Comparison of ENCODE assay signal across 9 mouse cellular contexts in genomic region chr5:111006272-111007135, GRCm38 (mm10).
DNase-seq lines count a peak whose midpoint lies in the region; ATAC-seq and TF ChIP-seq lines count a peak whose summit lies in the region.
"Had no signal": no experiment of that assay in that cellular context is flagged by ENCODE, and none has a peak within 500 bp of the region (broad histone marks: within the 10 kb centered on the region; RNA-seq: fewer than 3 reads in every experiment).

No protein-coding gene starts in this region.

- H3K4me2 ChIP-seq in neural tube, embryonic 13.5 days, result no peak overlapping the region
- H3K4me2 ChIP-seq in hindbrain, embryonic 16.5 days (ENCODE audit: low read length), result 0 out of 2 replicates have a peak overlapping the region, but pooled peaks have one; percentile 5

- no peak overlapping the region for H3K4me3 ChIP-seq in neural tube, embryonic 13.5 days
- no peak overlapping the region for H3K4me3 ChIP-seq in embryonic fibroblast, embryonic 13.5 days (ENCODE audit: insufficient read depth, low read length)
- no peak overlapping the region for H3K4me3 ChIP-seq in hindbrain, embryonic 16.5 days (ENCODE audit: low read length)

- 46% methylated on average over 14 of the region's 14 CpGs for WGBS in neural tube, embryonic 13.5 days
- 47% methylated on average over 14 of the region's 14 CpGs for WGBS in hindbrain, embryonic 16.5 days

- H3K27ac ChIP-seq in neural tube, embryonic 13.5 days (replicated peaks), result peak overlapping the region; percentile 66
- peak overlapping the region; percentile 89 for H3K27ac ChIP-seq in embryonic fibroblast, embryonic 13.5 days (ENCODE audit: insufficient read depth, low read length)
- peak overlapping the region; percentile 55; the same call in 1 of the 2 replicates for H3K27ac ChIP-seq in hindbrain, embryonic 16.5 days (ENCODE audit: low read depth, low read length)

- peak; percentile 69; the same call in 1 of the 2 replicates for ATAC-seq in neural tube, embryonic 13.5 days (ENCODE audit: low read depth)
- peak; percentile 70 for ATAC-seq in hindbrain, embryonic 16.5 days
- no peak for ATAC-seq in megakaryocyte-erythroid progenitor cell, adult 5-6 weeks (replicated peaks; ENCODE audit: low FRiP score, low TSS enrichment, poor library complexity, severe bottlenecking)
- no peak for ATAC-seq in megakaryocyte, adult 5-6 weeks (ENCODE audit: poor library complexity, severe bottlenecking)

- no peaks in the 10 kb centered on the region for H3K27me3 ChIP-seq in neural tube, embryonic 13.5 days
- no peaks in the 10 kb centered on the region for H3K27me3 ChIP-seq in hindbrain, embryonic 16.5 days (replicated peaks; ENCODE audit: control insufficient read depth, insufficient read depth, low read length)

- H3K36me3 ChIP-seq in neural tube, embryonic 13.5 days, result 0 out of 2 replicates have a peak, but pooled peaks cover 5% of the 10 kb centered on the region
- H3K36me3 ChIP-seq in hindbrain, embryonic 16.5 days (ENCODE audit: control insufficient read depth, insufficient read depth, low read length), result 0 out of 2 replicates have a peak, but pooled peaks cover 3% of the 10 kb centered on the region

- no peak for TF ChIP-seq POLR2A in embryonic fibroblast, embryonic 13.5 days (IDR thresholded peaks at IDR 0.05; ENCODE audit: low read depth, low read length)

- H3K9me3 ChIP-seq in neural tube, embryonic 13.5 days, result peaks cover 6% of the 10 kb centered on the region; the same call in 1 of the 2 replicates
- H3K9me3 ChIP-seq in hindbrain, embryonic 16.5 days (ENCODE audit: control insufficient read depth, low read length), result no peaks in the 10 kb centered on the region

- no peak for TF ChIP-seq CTCF in embryonic fibroblast, embryonic 13.5 days (IDR thresholded peaks at IDR 0.05; ENCODE audit: borderline replicate concordance, insufficient read depth, low read length)

- H3K9ac ChIP-seq in neural tube, embryonic 13.5 days, result no peak overlapping the region
- H3K9ac ChIP-seq in hindbrain, embryonic 16.5 days (ENCODE audit: low read depth, low read length), result peak overlapping the region; percentile 0; the same call in 1 of the 2 replicates

- peaks cover 47% of the 10 kb centered on the region for H3K4me1 ChIP-seq in neural tube, embryonic 13.5 days (replicated peaks)
- peaks cover 25% of the 10 kb centered on the region for H3K4me1 ChIP-seq in embryonic fibroblast, embryonic 13.5 days (ENCODE audit: control insufficient read depth, insufficient read depth, low read length)
- H3K4me1 ChIP-seq in hindbrain, embryonic 16.5 days (ENCODE audit: control insufficient read depth, insufficient read depth, low read depth, low read length), result peaks cover 17% of the 10 kb centered on the region

- DNase-seq in neural tube, embryonic 10.5 days (ENCODE audit: extremely low spot score, low spot score), result no peak
- DNase-seq in testis, postnatal 14 days (ENCODE audit: low spot score), result no peak
- DNase-seq: kidney, postnatal 10 days; thymus, postnatal 36 days had no signal

Comparison
In these comparisons a context has a peak if more than half of its experiments do, and no peak if none do; other contexts are left out.
1. ATAC-seq: peak in neural tube, embryonic 13.5 days (single experiment) and hindbrain, embryonic 16.5 days (single experiment); none in megakaryocyte-erythroid progenitor cell, adult 5-6 weeks (single experiment) and megakaryocyte, adult 5-6 weeks (single experiment).
2. Peak in every context shown above with its lines, with median percentiles within 50 percentile points of each other: H3K27ac ChIP-seq.